Mouse (Mus musculus) adrenal gland, adult 2 months (tissue): Measurements from ENCODE around the gene Neurod2. TPM values are rescaled to one million over a fixed set of nuclear protein-coding genes. Genes with fewer than 3 reads are reported as not detected.

Source experiments
- DNase-seq: peaks from one replicate; pipeline ENCODE4 v3.0.0; 2021
- polyA plus RNA-seq: library from polyadenylated mRNA; depleted of rRNA; stranded (reverse); fragments of >200 nt; gene quantifications from 2 replicates; pipeline ENCODE4 v1.2.3, GENCODE M21; 2012; rRNA removed
- total RNA-seq, 2 experiments: library from RNA; stranded (reverse); gene quantifications; 2 replicates each; pipeline ENCODE4 v1.2.3; 2021

Gene Neurod2
- total and polyA plus RNA-seq, 3 experiments: not detected

- DNase-seq: no peak
Observed at GRCm38 (mm10) chr11:98317479-98317878, 12.0 kb downstream of the Neurod2 start.

- DNase-seq: peak; percentile 63
Observed at GRCm38 (mm10) chr11:98313790-98314323, 15.6 kb downstream of the Neurod2 start.

- DNase-seq: no peak
Observed at GRCm38 (mm10) chr11:98298484-98299205, 30.8 kb downstream of the Neurod2 start.

- peak; percentile 80 for DNase-seq
Observed at GRCm38 (mm10) chr11:98297778-98298177, 31.7 kb downstream of the Neurod2 start.

- no peak for DNase-seq
Observed at GRCm38 (mm10) chr11:98296916-98297315, 32.5 kb downstream of the Neurod2 start.

GRCm38 (mm10) chr11:98296277-98296676 is 33.2 kb downstream of the Neurod2 start:
- no peak for DNase-seq

GRCm38 (mm10) chr11:98295013-98295585 is 34.3 kb downstream of the Neurod2 start:
- DNase-seq: no peak

GRCm38 (mm10) chr11:98294188-98295012 is 35.0 kb downstream of the Neurod2 start:
- DNase-seq: peak; percentile 84

GRCm38 (mm10) chr11:98293070-98293469 is 36.4 kb downstream of the Neurod2 start:
- DNase-seq: no peak

- DNase-seq: no peak
Observed at GRCm38 (mm10) chr11:98290906-98291305, 38.5 kb downstream of the Neurod2 start.

GRCm38 (mm10) chr11:98289873-98290272 is 39.6 kb downstream of the Neurod2 start:
- no peak for DNase-seq

- no peak for DNase-seq
Observed at GRCm38 (mm10) chr11:98287961-98288360, 41.5 kb downstream of the Neurod2 start.

- DNase-seq: no peak
Observed at GRCm38 (mm10) chr11:98287531-98287930, 41.9 kb downstream of the Neurod2 start.

- no peak for DNase-seq
Observed at GRCm38 (mm10) chr11:98285368-98285767, 44.1 kb downstream of the Neurod2 start.

GRCm38 (mm10) chr11:98284230-98284629 is 45.2 kb downstream of the Neurod2 start:
- DNase-seq: no peak

- DNase-seq: no peak
Observed at GRCm38 (mm10) chr11:98283740-98284139, 45.7 kb downstream of the Neurod2 start.

Other genes with a start within 250 kb of the Neurod2 start
- 10 to 100 TPM; 22.4 to 29.3 TPM for gene Fbxl20, start 179.2 kb downstream of the Neurod2 start, total RNA-seq
- gene Fbxl20, start 179.2 kb downstream of the Neurod2 start, polyA plus RNA-seq: 34.6 and 36.2 TPM in 2 replicates
- 10 to 100 TPM; 51.9 to 70.1 TPM for gene Med1, start 136.4 kb downstream of the Neurod2 start, total RNA-seq
- gene Med1, start 136.4 kb downstream of the Neurod2 start, polyA plus RNA-seq: 9.3 and 17.5 TPM in 2 replicates
- gene Cdk12, start 126.6 kb downstream of the Neurod2 start, total RNA-seq: 10 to 100 TPM; 33.0 to 52.8 TPM
- 7.4 and 8.3 TPM in 2 replicates for gene Cdk12, start 126.6 kb downstream of the Neurod2 start, polyA plus RNA-seq
- gene Ppp1r1b, start 18.8 kb upstream of the Neurod2 start, total RNA-seq: under 1 TPM; 0.17 to 0.55 TPM
- 0.22 and 0.37 TPM in 2 replicates for gene Ppp1r1b, start 18.8 kb upstream of the Neurod2 start, polyA plus RNA-seq
- gene Stard3, start 28.7 kb upstream of the Neurod2 start, total RNA-seq: 10 to 100 TPM; 20.8 to 23.5 TPM
- 65.3 and 67.8 TPM in 2 replicates for gene Stard3, start 28.7 kb upstream of the Neurod2 start, polyA plus RNA-seq
- gene Tcap, start 54.2 kb upstream of the Neurod2 start, total RNA-seq: under 1 TPM; 0.31 to 0.32 TPM
- 0.46 and 0.54 TPM in 2 replicates for gene Tcap, start 54.2 kb upstream of the Neurod2 start, polyA plus RNA-seq
- gene Pnmt, start 56.8 kb upstream of the Neurod2 start, total RNA-seq: 100 to 1,000 TPM; 314 to 601 TPM
- 379 and 598 TPM in 2 replicates for gene Pnmt, start 56.8 kb upstream of the Neurod2 start, polyA plus RNA-seq
- gene Pgap3, start 70.8 kb upstream of the Neurod2 start, total RNA-seq: 1 to 10 TPM; 4.7 to 5.9 TPM
- 18.4 and 20.3 TPM in 2 replicates for gene Pgap3, start 70.8 kb upstream of the Neurod2 start, polyA plus RNA-seq
- gene Erbb2, start 82.8 kb upstream of the Neurod2 start, total RNA-seq: 1 to 10 TPM; 2.4 to 5.9 TPM
- 7.0 and 7.2 TPM in 2 replicates for gene Erbb2, start 82.8 kb upstream of the Neurod2 start, polyA plus RNA-seq
- 10 to 100 TPM; 88.5 to 93.5 TPM for gene Mien1, start 109.3 kb upstream of the Neurod2 start, total RNA-seq
- 43.0 and 49.2 TPM in 2 replicates for gene Mien1, start 109.3 kb upstream of the Neurod2 start, polyA plus RNA-seq
- under 1 TPM; 0.35 to 0.45 TPM for gene Grb7, start 116.7 kb upstream of the Neurod2 start, total RNA-seq
- 0.97 and 1.1 TPM in 2 replicates for gene Grb7, start 116.7 kb upstream of the Neurod2 start, polyA plus RNA-seq
- gene Ikzf3, start 216.4 kb upstream of the Neurod2 start, total RNA-seq: under 1 TPM; 0.72 to 0.86 TPM
- 0.10 and 0.36 TPM in 2 replicates for gene Ikzf3, start 216.4 kb upstream of the Neurod2 start, polyA plus RNA-seq
- gene Zpbp2, start 221.4 kb upstream of the Neurod2 start, total RNA-seq: under 1 TPM; 0.66 to 0.69 TPM
- gene Zpbp2, start 221.4 kb upstream of the Neurod2 start, polyA plus RNA-seq: 0.10 and 0.30 TPM in 2 replicates